Mouse (Mus musculus): ENCODE data around the gene Pds5a. TPM values are rescaled to one million over a fixed set of nuclear protein-coding genes. Genes with fewer than 3 reads are reported as not detected.

Gene Pds5a
- polyA plus RNA-seq, 1 experiment from 2014 or later, result 78.0 TPM

DNA sequence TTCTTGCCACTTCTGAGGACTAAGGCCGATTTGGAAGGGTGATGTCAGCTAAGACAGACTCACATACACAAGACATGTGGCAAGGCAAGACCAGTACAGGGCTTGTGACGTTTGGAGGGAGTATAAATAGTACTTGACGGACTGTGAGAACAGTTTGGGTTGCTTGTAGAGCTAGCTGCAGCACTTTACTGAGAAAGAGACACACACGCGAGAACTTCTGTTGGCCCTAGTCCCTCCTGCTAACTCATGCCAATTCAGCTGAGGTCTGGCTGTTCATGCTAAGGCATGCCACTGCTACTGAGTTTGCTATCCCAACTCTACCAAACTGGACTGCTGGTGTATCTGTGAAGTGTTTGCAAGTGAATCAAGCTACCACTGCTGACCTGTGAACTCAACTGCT lies 19.2 kb downstream of the Pds5a start:
- WGBS, result 94% methylated on average over 5 of the region's 5 CpGs
- peaks cover 66% of the 10 kb centered on the region for H3K36me3 ChIP-seq
- H3K9me3 ChIP-seq, result no peaks in the 10 kb centered on the region
- no peaks in the 10 kb centered on the region for H3K4me1 ChIP-seq (replicated peaks)
- no peak overlapping the region for H3K27ac ChIP-seq
- no peak for DNase-seq (ENCODE audit: low spot score)
- no peaks in the 10 kb centered on the region for H3K27me3 ChIP-seq (ENCODE audit: insufficient read depth, poor library complexity, severe bottlenecking)
- no peak overlapping the region for H3K4me3 ChIP-seq

DNA sequence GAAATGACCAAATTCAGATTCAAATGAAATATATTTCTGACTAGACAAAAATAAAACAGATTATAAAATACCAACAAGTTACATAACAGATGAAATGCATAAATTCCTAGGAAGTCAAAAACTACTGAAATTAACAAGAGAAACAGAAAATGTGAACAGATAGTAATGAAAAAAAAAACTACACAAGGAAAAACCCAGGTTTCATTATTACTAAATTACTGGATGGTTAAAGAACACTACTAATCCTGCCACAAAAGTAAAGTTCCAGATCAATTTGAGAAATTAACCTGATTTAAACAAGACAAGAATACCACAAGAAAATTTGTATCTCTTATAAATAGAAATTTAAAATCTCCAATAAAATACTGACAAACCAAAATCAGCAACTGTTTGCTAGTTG lies 25.9 kb downstream of the Pds5a start:
- peaks cover 51% of the 10 kb centered on the region for H3K36me3 ChIP-seq
- DNase-seq (ENCODE audit: low spot score), result no peak

GRCm38 (mm10) chr5:65667644-65668043 lies 30.4 kb downstream of the Pds5a start:
- no peak overlapping the region for H3K4me3 ChIP-seq
- H3K4me1 ChIP-seq (replicated peaks), result no peaks in the 10 kb centered on the region
- DNase-seq (ENCODE audit: low spot score), result no peak
- no peak overlapping the region for H3K27ac ChIP-seq
- H3K9me3 ChIP-seq, result no peaks in the 10 kb centered on the region
- H3K27me3 ChIP-seq (ENCODE audit: insufficient read depth, poor library complexity, severe bottlenecking), result no peaks in the 10 kb centered on the region
- WGBS, result 90% methylated on average over 3 of the region's 3 CpGs
- peaks cover 24% of the 10 kb centered on the region for H3K36me3 ChIP-seq

More for the DNA sequence above, 25.9 kb downstream of the Pds5a start:
- no peaks in the 10 kb centered on the region for H3K27me3 ChIP-seq (ENCODE audit: insufficient read depth, poor library complexity, severe bottlenecking)
- no peak overlapping the region for H3K27ac ChIP-seq
- H3K9me3 ChIP-seq, result no peaks in the 10 kb centered on the region
- H3K4me3 ChIP-seq, result no peak overlapping the region
- no peaks in the 10 kb centered on the region for H3K4me1 ChIP-seq (replicated peaks)

- Histone ChIP-seq H3K36me3 (peaks cover 41% of the 10 kb centered on the region), H3K4me1 (replicated peaks) (no peaks in the 10 kb centered on the region), H3K27ac (no peak overlapping the region), H3K9me3 (no peaks in the 10 kb centered on the region), H3K4me3 (no peak overlapping the region), H3K27me3 (ENCODE audit: insufficient read depth, poor library complexity, severe bottlenecking) (no peaks in the 10 kb centered on the region)
- WGBS, result 83% methylated on average over 1 of the region's 1 CpGs
- no peak for DNase-seq (ENCODE audit: low spot score)
Measured at GRCm38 (mm10) chr5:65665370-65665769, 32.7 kb downstream of the Pds5a start.

GRCm38 (mm10) chr5:65661958-65662357 lies 36.1 kb downstream of the Pds5a start:
- Histone ChIP-seq H3K4me1 (replicated peaks) (no peaks in the 10 kb centered on the region), H3K27ac (no peak overlapping the region), H3K4me3 (no peak overlapping the region), H3K36me3 (peaks cover 53% of the 10 kb centered on the region), H3K9me3 (no peaks in the 10 kb centered on the region), H3K27me3 (ENCODE audit: insufficient read depth, poor library complexity, severe bottlenecking) (no peaks in the 10 kb centered on the region)
- no peak for DNase-seq (ENCODE audit: low spot score)
- WGBS, result 98% methylated on average over 2 of the region's 2 CpGs

DNA sequence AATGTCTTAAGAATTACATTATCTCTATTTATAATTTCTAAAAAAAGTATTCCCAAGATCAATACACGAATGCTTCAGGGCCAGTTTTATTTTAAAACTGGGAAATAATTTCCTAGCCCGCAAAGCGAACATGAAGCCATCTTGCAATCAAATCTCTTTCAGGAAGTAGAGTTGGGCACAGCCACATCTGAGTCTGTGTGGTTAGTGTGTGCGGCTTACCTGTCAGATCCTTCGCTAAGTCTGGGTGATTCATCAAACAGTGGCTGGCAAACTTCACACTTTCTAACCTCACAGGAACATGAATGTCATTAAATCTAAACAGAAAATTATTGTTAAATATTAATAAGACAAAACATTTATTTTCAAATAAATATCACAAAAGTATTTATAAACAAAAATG lies 44.3 kb downstream of the Pds5a start:
- 96% methylated on average over 5 of the region's 5 CpGs for WGBS
- Histone ChIP-seq H3K9me3 (no peaks in the 10 kb centered on the region), H3K27ac (no peak overlapping the region), H3K4me3 (no peak overlapping the region), H3K27me3 (ENCODE audit: insufficient read depth, poor library complexity, severe bottlenecking) (no peaks in the 10 kb centered on the region), H3K4me1 (replicated peaks) (no peaks in the 10 kb centered on the region), H3K36me3 (peaks cover 97% of the 10 kb centered on the region)
- no peak for DNase-seq (ENCODE audit: low spot score)

DNA sequence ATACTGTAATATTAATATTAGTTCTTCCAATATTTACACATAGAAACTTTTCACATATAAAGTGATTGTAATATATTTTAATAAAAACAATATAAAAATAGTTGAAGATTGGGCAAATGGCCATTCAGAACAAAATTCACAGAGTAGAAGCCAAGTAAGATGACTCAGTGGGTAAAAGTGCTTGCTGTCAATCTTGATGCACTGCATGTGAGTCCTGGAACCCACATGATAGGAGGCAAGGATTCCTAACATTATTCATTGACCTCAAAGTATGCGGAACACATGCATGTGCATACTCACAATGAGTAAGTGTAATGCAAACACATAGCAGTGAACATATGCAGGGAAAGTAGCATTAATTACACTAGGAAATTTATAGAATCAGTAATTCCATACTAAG lies 59.2 kb downstream of the Pds5a start:
- no peak overlapping the region for H3K4me3 ChIP-seq
- no peak overlapping the region for H3K27ac ChIP-seq
- H3K36me3 ChIP-seq, result peaks cover 98% of the 10 kb centered on the region
- H3K27me3 ChIP-seq (ENCODE audit: insufficient read depth, poor library complexity, severe bottlenecking), result no peaks in the 10 kb centered on the region
- WGBS, result 95% methylated on average over 1 of the region's 1 CpGs
- DNase-seq (ENCODE audit: low spot score), result no peak
- no peaks in the 10 kb centered on the region for H3K9me3 ChIP-seq
- H3K4me1 ChIP-seq (replicated peaks), result no peaks in the 10 kb centered on the region

GRCm38 (mm10) chr5:65624340-65624739 lies 73.7 kb downstream of the Pds5a start:
- no peak overlapping the region for H3K4me3 ChIP-seq
- no peak for DNase-seq (ENCODE audit: low spot score)
- H3K36me3 ChIP-seq, result peaks cover 91% of the 10 kb centered on the region
- H3K9me3 ChIP-seq, result no peaks in the 10 kb centered on the region
- H3K27me3 ChIP-seq (ENCODE audit: insufficient read depth, poor library complexity, severe bottlenecking), result no peaks in the 10 kb centered on the region
- no peak overlapping the region for H3K27ac ChIP-seq
- H3K4me1 ChIP-seq (replicated peaks), result no peaks in the 10 kb centered on the region

DNA sequence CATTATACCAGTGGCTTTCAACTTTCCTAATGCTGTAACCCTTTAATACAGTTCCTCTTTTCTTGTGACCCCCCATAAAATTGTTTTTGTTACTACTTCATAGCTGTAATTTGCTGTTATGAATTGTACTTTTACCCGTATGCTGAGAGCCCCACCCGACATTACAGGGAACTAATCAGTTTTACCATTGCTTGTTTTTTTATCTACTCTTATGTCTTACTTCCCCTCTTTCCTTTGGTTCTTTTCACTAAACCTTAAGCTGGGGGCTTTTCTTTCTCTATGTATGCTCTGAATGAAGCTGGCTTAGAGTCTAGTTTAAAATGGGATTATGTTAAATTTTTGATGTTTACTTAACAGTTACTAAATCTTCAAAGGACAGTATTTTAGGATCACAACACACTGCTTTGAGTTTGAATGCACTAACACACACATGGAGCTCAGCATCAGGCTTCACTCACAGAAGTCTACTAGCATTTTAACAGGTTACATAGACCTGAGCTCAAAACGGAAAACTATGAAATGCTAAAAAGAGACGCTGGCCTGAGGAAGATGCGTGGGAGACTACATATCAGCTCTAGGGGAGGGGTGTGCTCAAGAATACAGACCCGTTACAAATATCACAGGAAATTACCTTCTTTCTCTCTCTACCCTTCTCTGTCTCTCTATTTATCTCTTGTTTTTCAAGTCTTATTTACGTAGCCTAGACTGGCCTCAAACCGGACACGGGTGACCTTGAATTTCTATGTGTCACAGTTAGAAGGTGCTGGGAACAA lies 84.7 kb downstream of the Pds5a start:
- Histone ChIP-seq H3K4me1 (replicated peaks) (no peaks in the 10 kb centered on the region), H3K4me3 (no peak overlapping the region), H3K27ac (no peak overlapping the region), H3K9me3 (no peaks in the 10 kb centered on the region), H3K36me3 (peaks cover 86% of the 10 kb centered on the region), H3K27me3 (ENCODE audit: insufficient read depth, poor library complexity, severe bottlenecking) (no peaks in the 10 kb centered on the region)
- no peak for DNase-seq (ENCODE audit: low spot score)
- 93% methylated on average over 9 of the region's 9 CpGs for WGBS

- Histone ChIP-seq H3K27ac (no peak overlapping the region), H3K4me3 (no peak overlapping the region), H3K4me1 (replicated peaks) (no peaks in the 10 kb centered on the region), H3K9me3 (no peaks in the 10 kb centered on the region), H3K36me3 (peaks cover 72% of the 10 kb centered on the region), H3K27me3 (ENCODE audit: insufficient read depth, poor library complexity, severe bottlenecking) (no peaks in the 10 kb centered on the region)
- DNase-seq (ENCODE audit: low spot score), result no peak
- 91% methylated on average over 4 of the region's 4 CpGs for WGBS
Measured at GRCm38 (mm10) chr5:65610541-65610940, 87.5 kb downstream of the Pds5a start.

GRCm38 (mm10) chr5:65609769-65610168 lies 88.3 kb downstream of the Pds5a start:
- no peaks in the 10 kb centered on the region for H3K4me1 ChIP-seq (replicated peaks)
- no peaks in the 10 kb centered on the region for H3K9me3 ChIP-seq
- no peaks in the 10 kb centered on the region for H3K27me3 ChIP-seq (ENCODE audit: insufficient read depth, poor library complexity, severe bottlenecking)
- 90% methylated on average over 5 of the region's 5 CpGs for WGBS
- no peak overlapping the region for H3K27ac ChIP-seq
- no peak for DNase-seq (ENCODE audit: low spot score)
- peaks cover 71% of the 10 kb centered on the region for H3K36me3 ChIP-seq
- H3K4me3 ChIP-seq, result no peak overlapping the region

DNA sequence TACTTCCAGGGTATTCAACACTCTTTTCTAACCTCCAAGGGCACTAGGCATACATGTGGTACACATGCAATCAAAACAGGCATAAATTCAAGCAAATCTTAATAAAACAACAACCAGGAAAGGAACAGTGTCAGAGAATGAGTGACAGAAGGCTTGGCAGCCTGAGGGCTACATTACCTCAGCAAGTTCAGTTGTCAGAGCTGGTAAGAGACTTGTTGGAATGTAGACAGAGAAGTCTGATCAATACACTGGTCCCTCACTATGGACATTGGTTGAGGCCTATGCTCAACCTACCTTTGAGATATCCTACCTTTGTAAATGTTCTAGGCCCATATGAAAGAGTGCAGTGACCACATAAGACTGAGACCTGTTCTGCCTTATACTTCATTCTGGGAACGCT lies 91.3 kb downstream of the Pds5a start:
- no peak overlapping the region for H3K4me3 ChIP-seq
- no peak for DNase-seq (ENCODE audit: low spot score)
- no peaks in the 10 kb centered on the region for H3K4me1 ChIP-seq (replicated peaks)
- no peaks in the 10 kb centered on the region for H3K9me3 ChIP-seq
- H3K36me3 ChIP-seq, result peaks cover 48% of the 10 kb centered on the region
- H3K27ac ChIP-seq, result no peak overlapping the region
- 94% methylated on average over 1 of the region's 1 CpGs for WGBS
- H3K27me3 ChIP-seq (ENCODE audit: insufficient read depth, poor library complexity, severe bottlenecking), result no peaks in the 10 kb centered on the region

GRCm38 (mm10) chr5:65599681-65600080 lies 98.4 kb downstream of the Pds5a start:
- H3K27me3 ChIP-seq (ENCODE audit: insufficient read depth, poor library complexity, severe bottlenecking), result no peaks in the 10 kb centered on the region
- H3K36me3 ChIP-seq, result peaks cover 66% of the 10 kb centered on the region
- no peaks in the 10 kb centered on the region for H3K9me3 ChIP-seq
- H3K4me1 ChIP-seq (replicated peaks), result no peaks in the 10 kb centered on the region
- H3K27ac ChIP-seq, result no peak overlapping the region
- WGBS, result 94% methylated on average over 7 of the region's 7 CpGs
- DNase-seq (ENCODE audit: low spot score), result no peak
- no peak overlapping the region for H3K4me3 ChIP-seq

DNA sequence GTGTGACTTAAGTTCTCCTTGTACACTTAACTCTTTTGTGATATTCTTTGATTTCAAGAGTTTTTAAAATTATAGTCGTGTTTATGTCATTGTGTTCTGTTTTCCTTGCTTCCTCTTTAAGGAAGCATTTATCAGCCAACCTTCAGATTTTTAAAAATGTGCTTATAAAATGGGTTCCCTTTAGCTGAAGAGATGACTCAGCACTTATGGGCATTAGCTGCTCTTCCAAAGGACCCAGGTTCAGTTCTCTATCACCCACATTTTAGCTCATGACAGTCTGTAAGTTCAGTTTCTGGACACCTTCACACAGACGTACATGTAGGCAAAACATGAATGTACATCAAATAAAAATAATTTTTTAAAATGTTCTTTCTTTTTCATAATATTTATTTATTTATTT lies 105.7 kb downstream of the Pds5a start:
- Histone ChIP-seq H3K4me1 (replicated peaks) (no peaks in the 10 kb centered on the region), H3K27ac (no peak overlapping the region), H3K27me3 (ENCODE audit: insufficient read depth, poor library complexity, severe bottlenecking) (no peaks in the 10 kb centered on the region), H3K36me3 (peaks cover 85% of the 10 kb centered on the region), H3K4me3 (no peak overlapping the region), H3K9me3 (no peaks in the 10 kb centered on the region)
- WGBS, result 86% methylated on average over 2 of the region's 2 CpGs
- no peak for DNase-seq (ENCODE audit: low spot score)

Data from hindbrain, embryonic 10.5 days (tissue).